Mouse (Mus musculus): ENCODE data around the gene Ddx11.

- TF ChIP-seq CTCF (conservative IDR thresholded peaks at IDR 0.05; ENCODE audit: low read length) (peak; percentile 97), NANOG (IDR thresholded peaks at IDR 0.05; ENCODE audit: borderline replicate concordance, low read length) (no peak)
Measured at GRCm38 (mm10) chr17:66101380-66102330, 21.7 kb upstream of the Ddx11 start, which contains the start of gene Ndufv2.
